Mouse (Mus musculus): ENCODE measurements at regions not wholly inside any gene's neighbourhood (a gene's known extent, or its start where the extent isn't known, plus 50 kb on each side); places are given as distances from the start of the nearest gene placed in this dataset.
A peak's percentile ranks its signal among the peaks of the same experiment; 100 is the strongest.
"Not testable (repeated sequence)": the region's sequence is repeated elsewhere in the genome, so short reads cannot be mapped to it uniquely, and the experiment has no call there.

DNA sequence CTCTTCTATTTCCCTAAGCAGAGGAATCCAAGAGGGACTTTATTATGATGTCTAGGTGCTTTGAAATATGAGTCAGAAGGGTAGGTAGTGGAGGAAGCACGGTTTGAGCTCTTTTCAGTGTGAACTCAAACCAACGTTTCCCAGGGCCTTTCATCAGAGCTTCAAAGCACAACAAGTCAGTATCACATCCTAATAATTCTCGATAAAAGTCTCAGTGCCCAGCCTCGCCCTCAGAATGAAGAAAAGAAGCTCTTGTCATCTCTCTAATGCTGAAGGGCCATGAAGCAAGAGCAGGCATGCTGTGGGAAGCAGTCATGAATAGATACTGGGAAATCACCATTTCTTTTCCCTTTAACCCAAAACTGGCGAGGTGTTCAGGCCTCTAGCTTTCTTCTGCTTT lies 440.0 kb upstream of the Sphkap start:
- 60% methylated on average over 5 of the region's 5 CpGs for WGBS
- Histone ChIP-seq H3K4me1 (ENCODE audit: control insufficient read depth, insufficient read depth, low read length) (no peaks in the 10 kb centered on the region), H3K4me3 (replicated peaks; ENCODE audit: extremely low read depth, low read depth, low read length) (no peak overlapping the region)
- no peak for DNase-seq
- TF ChIP-seq CTCF (IDR thresholded peaks at IDR 0.05; ENCODE audit: insufficient read depth, low read length) (no peak), POLR2A (IDR thresholded peaks at IDR 0.05; ENCODE audit: borderline replicate concordance, extremely low read depth, low read depth, low read length) (no peak)

GRCm38 (mm10) chr1:83844827-83845379 lies 436.9 kb upstream of the Sphkap start:
- Histone ChIP-seq H3K4me1 (ENCODE audit: control insufficient read depth, insufficient read depth, low read length) (no peaks in the 10 kb centered on the region), H3K4me3 (replicated peaks; ENCODE audit: extremely low read depth, low read depth, low read length) (no peak overlapping the region)
- 65% methylated on average over 4 of the region's 4 CpGs for WGBS
- TF ChIP-seq CTCF (IDR thresholded peaks at IDR 0.05; ENCODE audit: insufficient read depth, low read length) (no peak), POLR2A (IDR thresholded peaks at IDR 0.05; ENCODE audit: borderline replicate concordance, extremely low read depth, low read depth, low read length) (no peak)
- DNase-seq = no peak

DNA sequence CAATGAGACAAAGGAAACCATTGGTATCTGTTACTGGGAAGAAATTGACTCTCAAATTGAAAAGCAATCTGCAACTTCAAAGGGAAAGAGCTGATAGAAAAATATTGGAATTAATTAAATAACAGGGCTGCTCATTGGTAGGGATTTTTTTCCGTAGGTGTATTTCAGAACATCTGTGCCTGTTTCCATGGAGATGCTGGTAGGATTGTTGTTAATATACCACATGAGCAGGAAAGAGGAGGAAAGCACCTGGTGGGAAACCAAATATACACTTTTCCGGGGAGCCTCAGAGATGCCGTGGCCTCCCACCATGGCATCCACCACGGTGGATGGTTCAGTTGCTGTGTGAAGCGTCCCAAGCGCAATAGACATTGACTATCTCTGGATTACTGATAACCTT lies 428.0 kb upstream of the Sphkap start:
- no peak for DNase-seq
- WGBS = 89% methylated on average over 6 of the region's 6 CpGs
- no peaks in the 10 kb centered on the region for H3K4me1 ChIP-seq (ENCODE audit: control insufficient read depth, insufficient read depth, low read length)
- no peak for TF ChIP-seq CTCF (IDR thresholded peaks at IDR 0.05; ENCODE audit: insufficient read depth, low read length)
- TF ChIP-seq POLR2A (IDR thresholded peaks at IDR 0.05; ENCODE audit: borderline replicate concordance, extremely low read depth, low read depth, low read length) = no peak
- H3K4me3 ChIP-seq (replicated peaks; ENCODE audit: extremely low read depth, low read depth, low read length) = no peak overlapping the region

DNA sequence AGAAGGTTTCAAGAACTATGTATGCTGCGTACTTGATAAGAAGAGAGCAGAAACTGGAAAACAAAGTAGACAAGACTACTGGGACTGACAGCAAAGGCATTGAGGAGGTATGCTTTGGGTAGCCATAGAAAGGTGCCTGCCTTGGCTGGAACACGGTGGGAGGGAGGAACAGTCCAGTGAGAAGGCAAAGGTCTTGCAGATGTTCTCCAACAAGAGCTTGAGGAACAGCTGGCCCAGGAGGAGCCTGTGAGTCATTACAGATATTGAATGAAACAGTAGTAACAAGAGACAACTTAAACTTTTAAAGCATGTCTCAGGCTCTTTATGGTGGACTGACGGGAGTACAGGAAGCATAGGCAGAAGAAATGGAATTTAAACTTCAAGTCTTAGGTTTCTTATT lies 424.9 kb upstream of the Sphkap start:
- H3K4me1 ChIP-seq (ENCODE audit: control insufficient read depth, insufficient read depth, low read length) = no peaks in the 10 kb centered on the region
- no peak for DNase-seq
- no peak overlapping the region for H3K4me3 ChIP-seq (replicated peaks; ENCODE audit: extremely low read depth, low read depth, low read length)
- WGBS = 77% methylated on average over 3 of the region's 3 CpGs
- TF ChIP-seq CTCF (IDR thresholded peaks at IDR 0.05; ENCODE audit: insufficient read depth, low read length) (no peak), POLR2A (IDR thresholded peaks at IDR 0.05; ENCODE audit: borderline replicate concordance, extremely low read depth, low read depth, low read length) (no peak)

- DNase-seq = no peak
- Histone ChIP-seq H3K4me3 (replicated peaks; ENCODE audit: extremely low read depth, low read depth, low read length) (no peak overlapping the region), H3K4me1 (ENCODE audit: control insufficient read depth, insufficient read depth, low read length) (no peaks in the 10 kb centered on the region)
- WGBS = 86% methylated on average over 3 of the region's 3 CpGs
- no peak for TF ChIP-seq POLR2A (IDR thresholded peaks at IDR 0.05; ENCODE audit: borderline replicate concordance, extremely low read depth, low read depth, low read length)
- TF ChIP-seq CTCF (IDR thresholded peaks at IDR 0.05; ENCODE audit: insufficient read depth, low read length) = no peak
Observed at GRCm38 (mm10) chr1:83831900-83832535, 424.0 kb upstream of the Sphkap start.

DNA sequence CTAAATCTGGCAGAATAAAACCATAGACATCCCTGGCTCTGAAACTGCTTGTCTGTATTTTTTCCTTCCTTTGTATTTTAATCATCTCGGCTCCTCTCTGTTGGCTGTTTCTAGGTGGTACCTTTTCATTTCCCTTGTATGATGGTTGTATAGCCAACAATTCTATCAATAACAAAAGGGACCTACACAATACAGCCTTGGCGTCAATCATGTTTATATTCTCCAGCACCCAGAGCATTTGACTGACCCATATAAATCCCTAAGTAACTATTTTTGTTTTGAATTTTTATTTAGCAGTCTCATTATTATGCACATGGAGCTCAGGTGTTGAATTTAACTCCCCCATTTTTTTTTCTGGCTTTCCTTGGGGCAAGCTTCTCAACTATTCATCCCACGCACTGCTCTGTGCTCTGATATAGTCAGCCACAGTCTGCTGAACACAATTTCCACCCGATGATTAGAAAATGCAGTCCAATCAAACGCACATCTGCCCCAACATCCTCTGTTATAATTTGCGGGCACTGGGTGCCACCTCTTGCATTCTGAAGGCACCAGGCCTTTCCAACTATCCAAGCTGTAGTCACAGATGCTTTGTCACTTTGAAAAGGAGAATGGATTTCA lies 422.1 kb upstream of the Sphkap start:
- TF ChIP-seq POLR2A (IDR thresholded peaks at IDR 0.05; ENCODE audit: borderline replicate concordance, extremely low read depth, low read depth, low read length) = no peak
- no peak for TF ChIP-seq CTCF (IDR thresholded peaks at IDR 0.05; ENCODE audit: insufficient read depth, low read length)
- H3K4me1 ChIP-seq (ENCODE audit: control insufficient read depth, insufficient read depth, low read length) = no peaks in the 10 kb centered on the region
- 83% methylated on average over 6 of the region's 6 CpGs for WGBS
- no peak for DNase-seq
- no peak overlapping the region for H3K4me3 ChIP-seq (replicated peaks; ENCODE audit: extremely low read depth, low read depth, low read length)

GRCm38 (mm10) chr1:83811162-83811561 lies 403.2 kb upstream of the Sphkap start:
- peak; percentile 31; the same call in 1 of the 2 replicates for TF ChIP-seq CTCF (IDR thresholded peaks at IDR 0.05; ENCODE audit: insufficient read depth, low read length)
- not testable (repeated sequence) for H3K4me1 ChIP-seq (ENCODE audit: control insufficient read depth, insufficient read depth, low read length); DNase-seq; H3K4me3 ChIP-seq (replicated peaks; ENCODE audit: extremely low read depth, low read depth, low read length)
- WGBS = 52% methylated on average over 6 of the region's 6 CpGs

GRCm38 (mm10) chr1:83808432-83808831 lies 400.4 kb upstream of the Sphkap start:
- Histone ChIP-seq H3K4me1 (ENCODE audit: control insufficient read depth, insufficient read depth, low read length) (no peaks in the 10 kb centered on the region), H3K4me3 (replicated peaks; ENCODE audit: extremely low read depth, low read depth, low read length) (no peak overlapping the region)
- WGBS = 82% methylated on average over 6 of the region's 6 CpGs
- DNase-seq = no peak
- no peak for TF ChIP-seq CTCF (IDR thresholded peaks at IDR 0.05; ENCODE audit: insufficient read depth, low read length)
- TF ChIP-seq POLR2A (IDR thresholded peaks at IDR 0.05; ENCODE audit: borderline replicate concordance, extremely low read depth, low read depth, low read length) = no peak

DNA sequence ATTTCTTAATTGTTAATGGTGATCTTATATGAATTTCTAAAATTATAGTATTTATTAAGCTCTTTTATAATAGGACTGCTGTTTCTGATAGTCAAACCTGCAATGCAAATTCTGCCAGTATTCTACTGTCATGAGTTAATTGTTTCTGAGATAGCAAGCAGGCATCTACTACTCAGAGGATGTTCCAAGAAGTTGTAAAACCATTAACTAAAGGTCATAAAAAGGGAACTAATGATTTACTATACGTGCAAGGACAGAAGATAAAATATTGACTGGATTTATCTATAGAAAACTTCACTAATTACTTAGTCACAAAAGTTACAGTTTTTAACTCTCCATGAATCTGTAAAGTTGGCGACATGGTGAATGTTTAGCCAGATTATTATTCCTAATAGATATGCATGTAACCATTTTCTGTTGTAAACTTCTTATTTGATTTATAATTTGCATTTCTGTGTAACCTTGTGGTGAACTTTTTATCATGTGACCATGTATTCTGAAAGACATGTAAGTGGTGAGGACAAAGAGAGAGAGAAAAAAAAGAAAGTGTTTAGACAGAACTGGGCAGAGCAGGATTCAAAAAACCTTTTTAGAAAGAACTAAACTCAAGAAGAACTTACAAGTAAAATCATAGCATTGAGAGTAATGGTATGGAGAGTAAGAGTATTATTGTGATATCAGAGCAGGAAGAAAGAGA lies 395.5 kb upstream of the Sphkap start:
- TF ChIP-seq CTCF (IDR thresholded peaks at IDR 0.05; ENCODE audit: insufficient read depth, low read length) (no peak), POLR2A (IDR thresholded peaks at IDR 0.05; ENCODE audit: borderline replicate concordance, extremely low read depth, low read depth, low read length) (no peak)
- DNase-seq = no peak
- 75% methylated on average over 2 of the region's 2 CpGs for WGBS
- Histone ChIP-seq H3K4me3 (replicated peaks; ENCODE audit: extremely low read depth, low read depth, low read length) (no peak overlapping the region), H3K4me1 (ENCODE audit: control insufficient read depth, insufficient read depth, low read length) (no peaks in the 10 kb centered on the region)
